Mouse (Mus musculus) neural tube, embryonic 10.5 days (tissue): ENCODE data around the gene Ube2v1.
A peak's percentile ranks its signal among the peaks of the same experiment; 100 is the strongest.

ENCODE experiments used
- DNase-seq: peaks from one replicate; pipeline ENCODE4 v3.0.0-alpha.2; 2017; ENCODE audit warnings: low spot score; ENCODE audit errors: extremely low spot score

Gene Ube2v1

GRCm38 (mm10) chr2:167631591-167632448 is at the start of gene Ube2v1:
Gene Ube2v1 (minus strand): TSS chr2:167632095.
- peak; percentile 98 for DNase-seq

- peak; percentile 52 for DNase-seq
Observed at GRCm38 (mm10) chr2:167680657-167681056, 48.8 kb upstream of the Ube2v1 start.

GRCm38 (mm10) chr2:167679902-167680430 is 48.1 kb upstream of the Ube2v1 start:
- DNase-seq = peak; percentile 84

- DNase-seq = no peak
Observed at GRCm38 (mm10) chr2:167678600-167678999, 46.7 kb upstream of the Ube2v1 start.

GRCm38 (mm10) chr2:167675120-167675909 is 43.4 kb upstream of the Ube2v1 start:
- DNase-seq = no peak

GRCm38 (mm10) chr2:167672212-167672685 is 40.4 kb upstream of the Ube2v1 start:
- DNase-seq = no peak

- no peak for DNase-seq
Observed at GRCm38 (mm10) chr2:167671101-167671633, 39.3 kb upstream of the Ube2v1 start.

GRCm38 (mm10) chr2:167669398-167669797 is 37.5 kb upstream of the Ube2v1 start:
- DNase-seq = no peak

- DNase-seq = no peak
Observed at GRCm38 (mm10) chr2:167668426-167668825, 36.5 kb upstream of the Ube2v1 start.

- DNase-seq = no peak
Observed at GRCm38 (mm10) chr2:167665972-167666713, 34.2 kb upstream of the Ube2v1 start.

- no peak for DNase-seq
Observed at GRCm38 (mm10) chr2:167662713-167663112, 30.8 kb upstream of the Ube2v1 start.

GRCm38 (mm10) chr2:167661270-167662203 is 29.6 kb upstream of the Ube2v1 start, which contains the start of gene Gm20431:
Gene Gm20431 (minus strand): TSS chr2:167661496.
- DNase-seq = peak; percentile 90

GRCm38 (mm10) chr2:167660611-167660971 is 28.7 kb upstream of the Ube2v1 start:
- DNase-seq = peak; percentile 38

GRCm38 (mm10) chr2:167659847-167660610 is 28.1 kb upstream of the Ube2v1 start:
- peak; percentile 27 for DNase-seq

- no peak for DNase-seq
Observed at GRCm38 (mm10) chr2:167659177-167659846, 27.4 kb upstream of the Ube2v1 start.

- no peak for DNase-seq
Observed at GRCm38 (mm10) chr2:167658712-167659111, 26.8 kb upstream of the Ube2v1 start.

- DNase-seq = no peak
Observed at GRCm38 (mm10) chr2:167657973-167658372, 26.1 kb upstream of the Ube2v1 start.
